Mouse (Mus musculus) hindbrain, embryonic 10.5 days (tissue): ENCODE measurements around the gene Tmem147. TPM values are rescaled to one million over a fixed set of nuclear protein-coding genes. Genes with fewer than 3 reads are reported as not detected.
"Not testable (repeated sequence)": the region's sequence is repeated elsewhere in the genome, so short reads cannot be mapped to it uniquely, and the experiment has no call there.

Source experiments
- DNase-seq: peaks from one replicate; pipeline ENCODE4 v3.0.0-alpha.2; 2017; ENCODE audit warnings: low spot score
- H3K27ac ChIP-seq: fragments of 300-500 bp; sonication (generic); 2 replicates; pipeline ENCODE4 v1.5.1; 2016; ENCODE audit warnings: mild to moderate bottlenecking, moderate library complexity
- H3K27me3 ChIP-seq: fragments of 300-500 bp; sonication (generic); 2 replicates; pipeline ENCODE4 v1.6.1; 2016; ENCODE audit warnings: mild to moderate bottlenecking; ENCODE audit not compliant: poor library complexity, insufficient read depth, severe bottlenecking
- H3K36me3 ChIP-seq: fragments of 300-500 bp; sonication (generic); 2 replicates; pipeline ENCODE4 v1.6.1; 2016; ENCODE audit warnings: mild to moderate bottlenecking, moderate library complexity
- H3K4me1 ChIP-seq: fragments of 300-500 bp; sonication (generic); replicated peaks from 2 replicates; pipeline ENCODE4 v1.6.1; 2016; ENCODE audit warnings: mild to moderate bottlenecking
- H3K4me3 ChIP-seq: fragments of 300-500 bp; sonication (generic); 2 replicates; pipeline ENCODE4 v1.5.1; 2016; ENCODE audit warnings: mild to moderate bottlenecking, moderate library complexity
- H3K9me3 ChIP-seq: fragments of 300-500 bp; sonication (generic); 2 replicates; pipeline ENCODE4 v1.6.1; 2016; ENCODE audit warnings: mild to moderate bottlenecking, moderate library complexity
- WGBS: fragments of 180-500 bp; shearing (Covaris S2); methylation state at CpG from one replicate; pipeline ENCODE4 v1.1.7; 2016; 5-methylcytosine and 5-hydroxymethylcytosine counted together
- polyA plus RNA-seq: library from polyadenylated mRNA; unstranded; fragments of >200 nt; fragmentation: Nextera tagmentation; extraction: Ambion mirVana; gene quantifications from 2 replicates; pipeline ENCODE4 v1.2.1, GENCODE M21; 2016

Tmem147 gene
- polyA plus RNA-seq, 1 experiment from 2014 or later: 170 TPM

GRCm38 (mm10) chr7:30749824-30750606 lies 20.7 kb upstream of the Tmem147 start:
- 85% methylated on average over 13 of the region's 13 CpGs for WGBS
- no peaks in the 10 kb centered on the region for H3K27me3 ChIP-seq
- peaks cover 12% of the 10 kb centered on the region for H3K9me3 ChIP-seq
- DNase-seq: no peak
- H3K27ac ChIP-seq: 0 out of 2 replicates have a peak overlapping the region, but pooled peaks have one; percentile 29
- H3K4me1 ChIP-seq: no peaks in the 10 kb centered on the region
- H3K4me3 ChIP-seq: no peak overlapping the region
- peaks cover 23% of the 10 kb centered on the region for H3K36me3 ChIP-seq

DNA sequence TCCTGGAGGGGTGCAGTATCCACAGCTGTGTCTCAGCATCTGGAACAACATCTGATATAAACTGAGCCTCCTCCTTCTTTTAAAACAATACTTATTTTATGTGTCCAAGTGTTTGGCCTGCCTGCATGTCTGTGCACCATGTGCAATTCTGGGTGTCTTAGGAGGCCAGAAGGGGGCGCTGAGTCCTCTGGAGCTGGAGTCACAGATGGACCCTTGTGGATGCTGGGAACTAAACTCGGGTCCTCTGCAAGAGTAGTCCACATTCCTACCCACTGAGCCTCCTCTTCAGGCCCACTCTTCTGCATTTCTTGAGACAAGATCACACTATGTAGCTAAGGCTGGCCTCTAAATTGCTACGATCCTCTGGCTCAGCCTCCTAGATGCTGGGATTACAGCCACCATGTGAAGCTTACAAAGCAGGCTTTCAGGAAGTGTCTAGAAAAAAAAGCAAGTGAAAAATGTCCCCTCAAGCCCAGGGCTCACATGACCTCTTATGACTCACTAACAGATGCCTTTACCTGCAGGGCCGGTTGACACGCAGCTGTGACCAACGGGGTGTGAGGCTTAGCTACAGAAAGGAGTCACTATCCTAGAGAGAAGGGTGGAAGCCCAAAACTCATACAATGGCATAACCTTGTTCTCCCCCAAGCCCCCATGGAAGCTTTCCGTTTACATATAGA lies 18.3 kb upstream of the Tmem147 start:
- Histone ChIP-seq H3K36me3 (peaks cover 16% of the 10 kb centered on the region), H3K27me3 (no peaks in the 10 kb centered on the region), H3K9me3 (no peaks in the 10 kb centered on the region), H3K4me1 (no peaks in the 10 kb centered on the region), H3K4me3 (no peak overlapping the region), H3K27ac (no peak overlapping the region)
- no peak for DNase-seq
- 84% methylated on average over 7 of the region's 7 CpGs for WGBS

DNA sequence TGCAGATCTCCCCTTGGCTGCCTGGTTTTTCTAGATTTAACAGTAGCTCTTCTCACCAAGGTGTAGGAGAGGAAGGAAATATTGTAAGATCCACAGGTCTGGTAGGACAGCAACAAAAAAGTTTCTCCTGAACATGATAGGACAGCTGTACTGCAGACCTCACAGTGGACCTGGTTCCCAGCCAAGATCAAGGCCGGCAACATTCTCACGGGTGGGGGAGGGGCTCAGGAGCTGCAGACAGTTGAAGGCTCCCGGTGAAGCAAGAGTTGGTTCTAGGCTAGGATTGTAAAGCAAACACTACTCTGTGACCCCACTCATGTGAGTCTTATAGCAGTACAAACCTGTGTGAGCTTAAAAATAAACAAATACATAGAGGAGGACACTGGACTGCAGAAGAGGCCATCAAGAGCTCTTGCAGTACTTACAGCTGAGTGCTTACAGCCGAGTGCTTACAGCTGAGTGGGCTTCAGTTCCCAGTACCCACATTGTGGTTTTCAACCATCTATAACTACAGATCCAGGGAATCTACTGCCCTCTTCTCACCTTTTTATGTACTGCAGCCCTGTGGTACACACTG lies 14.8 kb upstream of the Tmem147 start:
- DNase-seq: no peak
- Histone ChIP-seq H3K4me1 (no peaks in the 10 kb centered on the region), H3K27ac (no peak overlapping the region), H3K4me3 (no peak overlapping the region), H3K27me3 (no peaks in the 10 kb centered on the region), H3K36me3 (peaks cover 23% of the 10 kb centered on the region), H3K9me3 (no peaks in the 10 kb centered on the region)
- WGBS: 58% methylated on average over 4 of the region's 4 CpGs

DNA sequence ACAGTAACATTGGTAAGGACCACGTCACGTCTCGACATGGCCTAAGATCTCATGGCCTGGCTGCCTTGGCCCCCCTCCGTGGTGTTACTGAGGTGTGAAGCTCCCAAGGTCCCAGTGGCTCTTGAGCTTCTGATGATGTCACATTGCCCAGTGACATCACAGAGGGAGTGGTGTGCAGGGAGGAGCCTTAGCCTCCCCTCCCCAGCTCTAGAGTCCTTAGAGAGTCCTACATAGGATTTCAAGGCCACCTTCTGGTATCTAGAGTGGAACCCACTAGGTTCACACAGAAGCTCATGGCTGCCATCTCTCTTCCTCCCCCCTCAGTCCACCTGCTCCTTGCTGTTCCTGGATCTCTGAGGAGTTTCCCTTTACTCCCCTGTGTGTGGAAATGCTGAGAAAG lies 14.3 kb upstream of the Tmem147 start, which contains the start of gene Gapdhs:
Gene Gapdhs (minus strand): TSS at position 65 of the 400 bp plus-strand sequence.
- H3K4me3 ChIP-seq, DNase-seq, H3K9me3 ChIP-seq, H3K4me1 ChIP-seq, H3K27ac ChIP-seq, H3K27me3 ChIP-seq: not testable (repeated sequence)
- 91% methylated on average over 4 of the region's 4 CpGs for WGBS
- H3K36me3 ChIP-seq: peaks cover 23% of the 10 kb centered on the region

GRCm38 (mm10) chr7:30742570-30742969 lies 13.2 kb upstream of the Tmem147 start:
- not testable (repeated sequence) for H3K27me3 ChIP-seq, H3K4me3 ChIP-seq
- 81% methylated on average over 2 of the region's 2 CpGs for WGBS

DNA sequence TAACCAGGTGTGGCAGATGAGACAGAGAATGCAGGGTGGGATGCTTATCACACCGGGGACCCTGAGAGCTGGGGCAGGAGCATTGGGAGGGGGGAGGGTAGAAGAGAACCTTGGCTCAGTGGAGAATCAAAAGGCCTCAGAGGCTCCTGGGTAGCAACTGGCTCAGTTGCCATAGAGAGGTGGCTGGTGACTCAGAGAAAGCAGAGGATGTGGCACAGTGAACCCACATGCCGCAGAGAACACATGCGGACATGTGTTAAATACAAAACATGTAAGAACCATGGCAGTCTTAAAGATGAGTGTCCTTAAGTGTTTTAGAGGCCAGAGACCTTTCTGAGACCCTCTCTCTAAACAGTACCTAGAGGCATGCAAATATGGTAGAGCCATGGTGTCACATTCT lies 6.9 kb upstream of the Tmem147 start:
- no peak overlapping the region for H3K4me3 ChIP-seq
- no peaks in the 10 kb centered on the region for H3K9me3 ChIP-seq
- WGBS: 87% methylated on average over 3 of the region's 3 CpGs
- 0 out of 2 replicates have a peak, but pooled peaks cover 3% of the 10 kb centered on the region for H3K4me1 ChIP-seq
- H3K27me3 ChIP-seq: no peaks in the 10 kb centered on the region
- H3K36me3 ChIP-seq: peaks cover 81% of the 10 kb centered on the region
- DNase-seq: no peak
- no peak overlapping the region for H3K27ac ChIP-seq

More at GRCm38 (mm10) chr7:30742570-30742969, 13.2 kb upstream of the Tmem147 start:
- H3K36me3 ChIP-seq: peaks cover 27% of the 10 kb centered on the region
- H3K27ac ChIP-seq, DNase-seq, H3K9me3 ChIP-seq, H3K4me1 ChIP-seq: not testable (repeated sequence)

- not testable (repeated sequence) for H3K9me3 ChIP-seq, H3K27me3 ChIP-seq
- H3K4me3 ChIP-seq: peak overlapping the region; percentile 73
- peaks cover 32% of the 10 kb centered on the region for H3K4me1 ChIP-seq
- 14% methylated on average over 21 of the region's 22 CpGs for WGBS
- DNase-seq: peak; percentile 12
- peaks cover 64% of the 10 kb centered on the region for H3K36me3 ChIP-seq
- H3K27ac ChIP-seq: peak overlapping the region; percentile 90
Measured at GRCm38 (mm10) chr7:30730064-30730722, 853 bp upstream of the Tmem147 start.

- no peak for DNase-seq
- Histone ChIP-seq H3K4me3 (peak overlapping the region; percentile 73), H3K4me1 (peaks cover 46% of the 10 kb centered on the region), H3K27me3 (no peaks in the 10 kb centered on the region), H3K9me3 (no peaks in the 10 kb centered on the region), H3K36me3 (peaks cover 53% of the 10 kb centered on the region), H3K27ac (peak overlapping the region; percentile 90)
- WGBS: 10% methylated on average over 26 of the region's 26 CpGs
Measured at GRCm38 (mm10) chr7:30728739-30729395, 473 bp downstream of the Tmem147 start.

DNA sequence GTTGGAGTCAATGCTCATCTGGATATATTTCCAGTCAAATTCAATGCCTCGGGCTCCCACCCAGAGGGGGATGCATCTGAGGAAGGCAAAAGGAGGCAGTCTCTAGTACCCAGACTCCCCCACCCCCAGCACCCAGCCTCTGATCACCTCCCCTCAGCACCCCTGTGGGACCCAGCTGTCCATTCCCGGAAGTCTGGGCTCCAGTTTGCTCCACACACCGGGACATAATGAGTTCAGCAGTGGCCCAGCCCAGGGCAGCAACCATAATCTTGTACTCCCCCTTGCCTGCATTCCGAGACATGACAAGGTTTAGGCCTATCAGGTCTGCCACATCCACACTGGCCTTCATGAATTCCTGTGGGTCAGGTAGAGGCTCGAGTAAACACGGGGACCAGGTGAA lies 1.1 kb downstream of the Tmem147 start:
- Histone ChIP-seq H3K36me3 (peaks cover 46% of the 10 kb centered on the region), H3K9me3 (no peaks in the 10 kb centered on the region), H3K4me1 (peaks cover 51% of the 10 kb centered on the region), H3K27me3 (no peaks in the 10 kb centered on the region), H3K27ac (0 out of 2 replicates have a peak overlapping the region, but pooled peaks have one; percentile 90), H3K4me3 (peak overlapping the region; percentile 73)
- 90% methylated on average over 6 of the region's 6 CpGs for WGBS
- DNase-seq: no peak

GRCm38 (mm10) chr7:30723274-30723953 lies 5.9 kb downstream of the Tmem147 start:
- no peak for DNase-seq
- no peaks in the 10 kb centered on the region for H3K9me3 ChIP-seq
- peaks cover 42% of the 10 kb centered on the region for H3K4me1 ChIP-seq
- no peak overlapping the region for H3K4me3 ChIP-seq
- no peak overlapping the region for H3K27ac ChIP-seq
- WGBS: 77% methylated on average over 6 of the region's 6 CpGs
- H3K27me3 ChIP-seq: peaks cover 7% of the 10 kb centered on the region
- H3K36me3 ChIP-seq: peaks cover 26% of the 10 kb centered on the region

DNA sequence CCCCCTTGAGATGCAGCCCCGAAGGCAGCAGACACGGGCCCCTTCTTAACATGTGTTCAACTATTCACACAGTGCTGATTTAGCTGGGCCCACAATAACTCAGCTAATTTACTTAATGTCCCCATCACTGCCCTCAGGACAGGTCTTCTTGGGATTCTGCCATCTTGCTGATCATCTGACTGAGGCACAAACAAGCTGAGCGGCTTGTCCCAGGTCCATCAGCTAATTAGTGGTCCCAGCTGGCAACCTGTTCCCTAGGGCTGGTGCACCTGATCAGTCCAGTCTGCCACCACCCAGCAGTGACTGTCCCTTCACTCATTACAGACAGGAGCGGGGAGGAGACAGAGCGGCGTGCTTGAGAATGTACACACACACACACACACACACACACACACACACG lies 8.1 kb downstream of the Tmem147 start:
- Histone ChIP-seq H3K9me3 (no peaks in the 10 kb centered on the region), H3K27ac (no peak overlapping the region), H3K36me3 (peaks cover 11% of the 10 kb centered on the region; the same call in 1 of the 2 replicates), H3K4me1 (peaks cover 49% of the 10 kb centered on the region), H3K4me3 (no peak overlapping the region), H3K27me3 (peaks cover 24% of the 10 kb centered on the region)
- no peak for DNase-seq
- WGBS: 78% methylated on average over 7 of the region's 7 CpGs

DNA sequence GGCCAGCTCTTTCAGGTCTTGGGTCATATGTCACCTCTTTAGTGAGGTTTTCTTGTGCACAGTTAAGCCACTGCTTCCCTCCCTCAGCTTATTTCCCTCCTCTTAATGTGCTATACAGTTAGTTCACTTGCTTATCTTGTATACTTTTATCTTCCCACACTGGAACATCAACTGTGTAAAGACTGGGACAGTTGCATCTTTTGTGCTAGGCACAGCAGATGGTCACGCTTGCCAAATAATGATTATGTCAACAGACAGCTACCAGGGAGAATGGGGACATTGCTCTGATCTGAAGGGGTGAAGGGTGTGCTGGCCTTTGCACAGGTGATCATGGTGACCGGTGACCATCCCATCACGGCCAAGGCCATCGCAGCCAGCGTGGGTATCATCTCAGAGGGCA lies 9.7 kb downstream of the Tmem147 start:
- H3K4me3 ChIP-seq: no peak overlapping the region
- peaks cover 38% of the 10 kb centered on the region for H3K4me1 ChIP-seq
- DNase-seq: no peak
- H3K36me3 ChIP-seq: no peaks in the 10 kb centered on the region
- 89% methylated on average over 5 of the region's 5 CpGs for WGBS
- H3K27ac ChIP-seq: no peak overlapping the region
- H3K9me3 ChIP-seq: no peaks in the 10 kb centered on the region
- peaks cover 40% of the 10 kb centered on the region for H3K27me3 ChIP-seq
